Mouse (Mus musculus) brain, adult 2 months (tissue): ENCODE results near the gene Gria3.

Source experiments
- DNase-seq: peaks from one replicate; pipeline ENCODE4 v3.0.0; 2011; ENCODE audit warnings: low read depth, low spot score

Gene Gria3

DNA sequence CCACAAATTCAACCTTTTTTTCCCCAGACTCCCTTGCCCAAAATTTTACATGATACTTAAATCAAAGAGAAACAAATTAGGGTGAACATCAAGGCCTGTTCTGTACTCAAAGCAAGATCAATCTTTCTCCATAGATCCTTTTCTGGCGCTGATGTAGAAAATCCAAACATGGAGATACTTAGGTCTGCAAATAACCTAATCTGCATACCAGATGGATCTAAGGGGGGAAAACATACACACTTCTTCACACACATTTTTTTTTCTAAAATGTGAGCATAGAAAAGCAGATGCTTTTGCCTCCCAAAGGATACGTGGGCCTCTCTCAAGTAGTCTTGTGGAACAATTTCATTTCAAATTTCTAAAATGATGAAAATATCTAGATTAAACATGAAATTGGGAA, 164.2 kb downstream of the Gria3 start:
- DNase-seq = peak; percentile 57

DNA sequence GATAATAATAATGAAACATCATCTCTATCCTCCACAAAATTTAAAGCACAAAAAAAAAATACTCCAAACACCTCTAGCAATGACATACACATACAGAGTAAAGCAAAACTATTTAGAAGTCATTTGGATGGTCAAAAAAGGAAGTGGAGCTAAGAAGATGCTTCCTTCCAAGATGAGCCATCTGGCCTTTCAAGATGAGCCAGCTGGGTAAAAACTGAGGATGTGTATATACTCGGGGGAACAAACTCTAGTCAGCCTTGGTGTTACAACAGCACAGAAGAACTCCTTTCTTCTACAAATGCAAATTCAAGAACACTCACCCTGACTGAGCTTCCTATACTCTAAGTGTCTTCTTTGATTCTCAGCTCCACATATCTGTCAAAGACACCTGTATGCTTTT, 172.4 kb downstream of the Gria3 start:
- DNase-seq = peak; percentile 66

- no peak for DNase-seq
These were observed 178.1 kb downstream of the Gria3 start for GRCm38 (mm10) chrX:41578797-41579196.

- DNase-seq = peak; percentile 23
These were observed 187.0 kb downstream of the Gria3 start for GRCm38 (mm10) chrX:41587692-41588091.

GRCm38 (mm10) chrX:41607181-41607580, 206.5 kb downstream of the Gria3 start:
- DNase-seq = no peak

GRCm38 (mm10) chrX:41614920-41615319, 214.3 kb downstream of the Gria3 start:
- peak; percentile 66 for DNase-seq

- DNase-seq = no peak
These were observed 216.3 kb downstream of the Gria3 start for GRCm38 (mm10) chrX:41616928-41617327.

DNA sequence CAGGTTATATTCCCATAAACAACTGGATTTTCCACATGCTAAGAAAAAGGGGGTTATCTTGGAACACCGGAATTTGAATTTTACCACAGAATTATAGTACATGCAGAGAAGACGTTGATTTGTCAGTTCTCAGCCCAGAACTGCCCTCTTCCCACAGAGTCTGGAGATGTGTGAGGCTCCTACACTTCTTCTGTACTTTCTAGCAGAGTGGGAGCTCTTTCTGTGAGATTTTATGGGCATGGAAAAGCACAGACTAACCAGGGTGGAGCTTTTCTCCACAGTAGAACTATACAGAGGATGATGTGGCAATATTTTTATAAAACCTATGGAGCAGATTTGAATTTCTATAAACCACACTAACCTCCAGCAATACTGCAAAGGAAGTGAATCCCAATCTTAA, 217.7 kb downstream of the Gria3 start:
- peak; percentile 47 for DNase-seq

DNA sequence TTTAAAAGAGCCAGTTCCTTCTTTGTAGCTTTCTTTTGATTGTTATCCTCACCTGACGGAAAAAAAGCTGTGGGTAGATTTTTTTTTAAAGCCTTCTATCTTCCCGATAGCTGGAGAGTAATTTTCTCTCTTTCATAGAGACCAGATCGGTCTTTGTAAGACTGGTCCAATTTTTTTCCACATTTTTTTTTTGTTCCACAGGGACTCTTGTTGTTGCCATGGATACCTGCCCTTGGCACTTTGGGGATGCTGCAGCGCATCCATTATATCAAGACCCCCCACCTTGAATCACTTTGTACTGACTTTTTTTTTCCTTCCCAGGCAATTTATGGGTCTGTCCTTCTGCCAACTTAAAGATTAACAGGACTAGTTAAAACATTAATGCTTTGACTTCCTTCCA, 232.9 kb downstream of the Gria3 start:
- no peak for DNase-seq

DNA sequence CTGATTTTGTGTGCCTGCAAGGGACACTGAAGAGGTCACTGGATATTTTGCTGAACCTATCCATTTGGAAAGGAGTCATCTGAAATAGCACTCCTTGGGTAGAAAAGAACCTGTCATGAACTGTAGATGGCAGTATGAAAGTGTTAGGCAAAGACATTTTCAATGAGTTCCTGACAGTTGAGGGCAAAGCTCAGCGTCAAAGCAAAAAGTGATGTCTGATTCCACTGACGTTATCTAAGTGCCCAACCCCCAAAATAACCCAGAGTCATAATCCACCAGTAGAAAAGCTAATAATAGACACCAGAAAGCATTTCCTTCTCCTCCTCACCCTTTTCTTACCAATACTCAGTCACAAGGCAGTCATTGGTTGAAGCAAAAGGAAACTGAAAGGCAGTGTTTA, 244.3 kb downstream of the Gria3 start:
- DNase-seq = no peak

- DNase-seq = no peak
These were observed 257.1 kb downstream of the Gria3 start for GRCm38 (mm10) chrX:41657791-41658190.

- no peak for DNase-seq
These were observed 288.2 kb downstream of the Gria3 start for GRCm38 (mm10) chrX:41688869-41689268.

DNA sequence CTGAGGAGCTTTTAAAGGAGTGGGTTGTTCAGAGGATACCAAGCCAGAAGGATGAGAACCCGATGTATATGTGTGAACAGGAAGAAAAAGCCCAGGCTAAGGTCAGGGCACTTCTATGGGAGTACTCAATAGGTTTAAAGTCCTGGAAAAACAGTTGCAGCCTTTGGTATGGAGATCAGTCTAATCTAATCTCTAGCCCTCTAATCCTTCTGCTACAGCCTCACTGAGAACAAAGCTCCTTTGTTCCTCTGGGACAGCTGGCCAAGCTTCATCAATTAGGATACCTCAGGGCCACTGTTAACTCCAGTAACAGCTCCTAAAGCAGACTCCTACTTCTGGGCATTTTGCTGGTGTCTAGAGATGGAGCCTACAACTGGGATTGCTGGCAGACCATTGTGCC, 291.4 kb downstream of the Gria3 start:
- no peak for DNase-seq
